Mouse (Mus musculus) small intestine, adult 2 months (tissue): Measurements from ENCODE around the gene Abraxas2. TPM values are rescaled to one million over a fixed set of nuclear protein-coding genes. Genes with fewer than 3 reads are reported as not detected.
A peak's percentile ranks its signal among the peaks of the same experiment; 100 is the strongest.

Source experiments
- H3K27ac ChIP-seq: fragments of 200-500 bp; 2 replicates; pipeline ENCODE4 v1.5.1; 2012; ENCODE audit warnings: low read depth, low read length, control low read depth, inconsistent platforms; ENCODE audit not compliant: insufficient read depth
- H3K27me3 ChIP-seq: fragments of 200-500 bp; 2 replicates; pipeline ENCODE4 v1.6.1; 2012; ENCODE audit warnings: mild to moderate bottlenecking, moderate library complexity, low read length, inconsistent platforms; ENCODE audit not compliant: control insufficient read depth, insufficient read depth
- H3K36me3 ChIP-seq: fragments of 200-500 bp; 2 replicates; pipeline ENCODE4 v1.6.1; 2012; ENCODE audit warnings: mild to moderate bottlenecking, low read length, control low read depth, inconsistent platforms; ENCODE audit not compliant: control insufficient read depth, insufficient read depth
- H3K4me1 ChIP-seq: fragments of 200-500 bp; 2 replicates; pipeline ENCODE4 v1.6.1; 2012; ENCODE audit warnings: low read length, inconsistent platforms, mixed read lengths; ENCODE audit not compliant: control insufficient read depth, insufficient read depth, insufficient read length
- H3K4me3 ChIP-seq: fragments of 200-500 bp; 2 replicates; pipeline ENCODE4 v1.5.1; 2012; ENCODE audit warnings: low read depth, mild to moderate bottlenecking, control low read depth, inconsistent platforms, low read length, moderate library complexity
- CTCF ChIP-seq: fragments of 200-500 bp; IDR thresholded peaks from 2 replicates; pipeline ENCODE4 v1.5.1; 2012; ENCODE audit warnings: low read depth, mild to moderate bottlenecking, control low read depth, inconsistent platforms, low read length, moderate library complexity, mixed read lengths; ENCODE audit not compliant: insufficient replicate concordance, insufficient read length; ENCODE audit errors: extremely low read depth
- POLR2A ChIP-seq: fragments of 200-500 bp; IDR thresholded peaks from 2 replicates; pipeline ENCODE4 v1.6.1; 2012; ENCODE audit warnings: low read depth, mild to moderate bottlenecking, control low read depth, inconsistent platforms, low read length, moderate library complexity
- WGBS: fragments of 180-500 bp; shearing (Covaris S2); methylation state at CpG from one replicate; pipeline ENCODE4 v1.1.7; 2018; 5-methylcytosine and 5-hydroxymethylcytosine counted together
- polyA plus RNA-seq: library from polyadenylated mRNA; depleted of rRNA; stranded (reverse); fragments of >200 nt; gene quantifications from 2 replicates; pipeline ENCODE4 v1.2.3, GENCODE M21; 2012; rRNA removed

Abraxas2 gene
- polyA plus RNA-seq, 1 experiment = 6.2 TPM

DNA sequence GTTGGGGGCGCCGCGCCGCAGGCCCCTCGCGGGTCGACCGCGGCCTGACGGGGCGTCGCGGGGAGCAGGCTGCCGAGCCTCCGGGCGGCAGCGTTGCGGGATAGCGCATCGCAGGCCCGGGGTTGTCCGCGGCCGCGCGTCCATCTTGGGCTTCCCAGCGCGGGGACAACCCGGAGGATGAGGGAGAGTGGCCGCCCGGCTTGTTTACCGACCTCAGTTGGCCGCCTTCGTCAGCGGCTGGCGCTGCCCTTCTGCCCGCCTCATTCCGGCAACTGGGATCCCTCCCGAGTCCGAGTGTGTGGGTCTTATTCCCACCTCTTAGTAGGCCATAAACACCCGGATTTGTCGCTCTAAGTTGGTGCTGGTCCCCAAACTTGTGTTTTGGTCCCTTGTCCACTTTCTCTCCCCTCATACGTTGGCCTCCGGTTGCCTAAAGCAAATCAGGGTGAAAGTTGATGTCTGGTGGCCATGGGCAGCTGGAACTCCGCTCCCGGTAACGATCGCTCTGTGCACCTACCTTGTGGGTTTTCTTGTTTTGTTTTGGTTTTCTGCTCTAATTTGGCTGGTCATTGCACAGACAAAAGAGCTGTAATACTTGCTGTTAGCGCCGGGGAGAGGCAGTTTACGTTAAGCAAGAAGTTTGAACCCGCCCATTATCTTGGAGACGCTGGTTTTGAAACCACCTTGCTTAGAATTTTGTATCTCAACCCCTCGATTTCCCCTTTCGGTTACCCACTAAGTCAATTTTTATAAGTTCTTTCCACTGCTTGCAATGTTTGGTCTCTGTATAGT, 72.7 kb downstream of the Abraxas2 start:
- Histone ChIP-seq H3K4me1 (peaks cover 2% of the 10 kb centered on the region; the same call in 1 of the 2 replicates), H3K4me3 (peak overlapping the region; percentile 91), H3K36me3 (no peaks in the 10 kb centered on the region), H3K27me3 (no peaks in the 10 kb centered on the region), H3K27ac (peak overlapping the region; percentile 89)
- WGBS = under 1% methylated on average over 55 of the region's 55 CpGs
- TF ChIP-seq POLR2A (no peak), CTCF (no peak)

DNA sequence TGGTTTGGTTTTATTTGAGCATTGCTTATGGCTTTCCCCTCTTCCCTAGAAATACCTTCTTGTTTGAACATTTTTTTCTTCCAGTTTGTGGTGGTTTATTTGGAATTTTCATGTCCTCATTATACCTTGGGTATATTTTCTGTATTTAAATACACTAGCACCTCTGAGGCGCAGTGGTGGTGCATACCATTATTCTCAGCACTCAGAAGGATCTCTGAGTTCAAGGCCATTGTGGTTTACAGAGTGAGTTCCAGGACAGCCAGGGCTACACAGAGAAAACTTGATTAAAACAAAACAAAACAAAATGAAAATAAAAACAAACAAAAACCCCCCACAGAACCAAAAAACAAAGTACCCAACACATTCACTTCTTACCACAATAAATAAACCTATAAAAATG, 74.3 kb downstream of the Abraxas2 start:
- Histone ChIP-seq H3K27me3 (no peaks in the 10 kb centered on the region), H3K4me3 (no peak overlapping the region), H3K4me1 (peaks cover 2% of the 10 kb centered on the region; the same call in 1 of the 2 replicates), H3K36me3 (no peaks in the 10 kb centered on the region), H3K27ac (no peak overlapping the region)
- WGBS = 80% methylated on average over 1 of the region's 1 CpGs
- TF ChIP-seq POLR2A (no peak), CTCF (no peak)

Other genes starting within 250 kb of the Abraxas2 start
- gene Lhpp, start 248.6 kb upstream of the Abraxas2 start, polyA plus RNA-seq = 8.2 and 36.1 TPM in 2 replicates
- 24.6 and 55.7 TPM in 2 replicates for gene Fam53b, start 45.3 kb upstream of the Abraxas2 start, polyA plus RNA-seq
- gene Eef1akmt2, start 6.6 kb upstream of the Abraxas2 start, polyA plus RNA-seq = 0.47 and 1.1 TPM in 2 replicates
- gene Zranb1, start 71.9 kb downstream of the Abraxas2 start, polyA plus RNA-seq = 1.4 and 2.6 TPM in 2 replicates